Mouse (Mus musculus) frontal cortex, adult 2 months (tissue): ENCODE measurements at regions not wholly inside any gene's neighbourhood (a gene's known extent, or its start where the extent isn't known, plus 50 kb on each side); places are given as distances from the start of the nearest gene placed in this dataset.

Source experiments
- DNase-seq, 2 experiments: peaks; one replicate each; pipeline ENCODE4 v3.0.0; 2022; ENCODE audit warnings: low spot score in 1 of 2; ENCODE audit errors: extremely low spot score in 1 of 2

DNA sequence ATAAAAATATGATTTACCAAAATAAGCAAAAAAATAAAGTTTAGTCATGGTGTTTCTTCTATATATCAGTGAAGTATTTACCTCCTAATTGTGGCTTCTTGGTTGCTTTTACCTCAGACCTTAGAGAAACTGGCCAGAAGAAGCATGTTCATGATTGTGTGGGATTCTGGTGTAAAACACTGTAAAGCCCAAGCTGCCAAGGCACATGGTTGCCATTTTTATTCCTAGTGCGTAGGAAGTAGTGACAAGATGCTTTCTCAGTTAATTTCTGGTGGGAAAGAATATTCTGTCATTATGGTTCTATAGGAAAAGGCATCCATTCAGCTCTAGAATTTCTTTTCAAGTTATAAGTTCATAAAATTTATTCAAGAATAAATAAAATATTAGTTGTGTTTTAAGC is 805.2 kb downstream of the Olfm4 start:
- DNase-seq: peak; percentile 4 to 19

DNA sequence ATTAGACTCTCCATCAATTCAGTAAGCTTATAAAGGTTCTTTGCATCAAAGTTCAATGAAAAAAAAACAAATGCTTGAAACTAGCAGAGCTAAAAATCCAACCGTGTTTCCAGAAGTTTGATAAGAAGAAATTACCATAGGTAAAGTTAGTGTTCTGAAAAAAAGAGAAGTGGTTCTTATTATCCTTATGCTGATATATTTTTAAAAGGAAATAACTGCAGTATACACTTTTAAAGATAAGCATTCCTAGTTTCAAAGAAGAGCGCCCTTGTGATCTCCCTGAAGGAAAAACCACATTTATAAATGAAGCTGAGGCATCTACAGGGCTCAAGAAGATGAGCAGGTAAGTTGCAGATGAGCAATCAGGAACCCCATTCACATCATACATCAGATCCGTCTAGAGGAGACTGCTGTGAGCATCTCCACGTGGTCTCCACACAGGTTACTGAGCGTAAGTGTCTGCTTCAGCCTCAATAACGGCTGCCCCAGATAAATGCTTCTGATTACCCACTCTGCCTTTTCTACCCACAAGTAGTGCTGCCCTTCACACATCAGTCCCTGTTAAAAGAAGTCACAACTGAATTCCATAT is 815.6 kb downstream of the Olfm4 start:
- DNase-seq: no peak

DNA sequence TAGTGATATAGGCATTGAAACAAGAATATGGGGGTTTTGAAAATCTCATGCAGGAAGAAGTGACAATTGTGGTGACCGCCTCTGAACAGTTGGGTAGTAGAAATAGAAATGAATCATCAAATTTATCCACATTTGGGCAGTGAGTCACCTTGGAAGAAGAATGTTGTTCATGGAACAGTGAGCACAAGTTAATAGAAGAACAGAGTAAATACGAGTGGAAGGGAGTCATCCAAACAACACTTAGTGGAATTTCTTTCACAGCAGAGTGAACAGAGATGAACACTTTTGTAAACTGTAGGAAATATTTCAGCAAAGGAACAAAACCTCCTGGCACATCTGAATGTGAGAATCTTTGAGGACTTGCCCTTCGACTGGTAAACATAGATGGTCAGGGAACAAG is 846.6 kb downstream of the Olfm4 start:
- DNase-seq: no peak

DNA sequence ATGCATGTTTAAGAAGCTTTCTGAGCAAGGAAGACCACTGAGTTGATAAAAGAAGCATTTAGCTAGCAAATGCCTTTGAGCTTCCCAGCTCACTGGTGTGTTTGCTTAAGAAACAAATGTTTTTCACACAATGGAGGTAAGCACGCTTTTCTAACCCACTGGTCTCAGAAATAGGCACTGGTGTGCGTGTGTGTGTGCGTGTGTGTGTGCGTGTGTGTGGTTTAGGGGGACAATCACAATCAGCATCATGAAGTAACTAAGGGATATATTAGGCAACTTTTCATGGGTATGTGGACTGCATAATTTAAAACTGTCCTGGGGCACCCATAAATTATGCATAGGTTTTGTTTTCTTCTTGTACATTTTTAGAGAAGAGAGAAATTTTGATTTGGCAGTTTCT is 860.7 kb downstream of the Olfm4 start:
- no peak for DNase-seq

- DNase-seq: peak; percentile 75 to 96
These were observed 861.8 kb downstream of the Olfm4 start for GRCm38 (mm10) chr14:80845576-80846269.

DNA sequence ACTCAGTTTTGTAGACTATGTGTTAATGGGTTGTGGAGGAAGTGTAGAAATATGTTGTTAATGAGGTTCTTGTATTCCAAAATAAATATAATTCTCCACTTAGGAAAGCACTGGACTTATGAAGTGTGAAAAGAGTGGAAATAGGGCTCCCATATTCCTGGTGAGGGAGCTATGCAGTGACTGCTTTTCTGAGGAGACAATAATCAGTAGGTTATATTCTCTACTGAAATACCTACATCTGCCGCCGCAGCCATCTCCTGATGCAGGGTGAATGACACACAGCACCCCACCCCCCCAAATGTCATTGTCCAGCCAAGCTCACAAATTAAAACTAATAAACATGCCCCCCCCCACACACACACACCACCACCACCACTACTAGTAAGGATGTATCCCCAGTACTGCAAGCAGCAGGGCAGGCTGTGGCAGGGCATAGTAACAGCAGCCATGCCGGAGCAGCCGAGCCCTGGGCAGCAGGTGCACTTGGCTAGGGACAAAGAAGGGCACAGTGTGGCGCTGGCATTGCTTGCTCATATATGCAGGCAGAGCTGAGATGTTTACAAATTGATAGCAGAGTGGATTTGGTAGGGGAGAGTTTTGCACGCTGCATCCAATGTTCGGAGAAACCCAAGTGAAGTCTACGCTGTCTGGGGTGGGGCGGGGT is 862.7 kb downstream of the Olfm4 start:
- no peak for DNase-seq
